Mouse (Mus musculus): ENCODE measurements around the gene Hivep3.

DNA sequence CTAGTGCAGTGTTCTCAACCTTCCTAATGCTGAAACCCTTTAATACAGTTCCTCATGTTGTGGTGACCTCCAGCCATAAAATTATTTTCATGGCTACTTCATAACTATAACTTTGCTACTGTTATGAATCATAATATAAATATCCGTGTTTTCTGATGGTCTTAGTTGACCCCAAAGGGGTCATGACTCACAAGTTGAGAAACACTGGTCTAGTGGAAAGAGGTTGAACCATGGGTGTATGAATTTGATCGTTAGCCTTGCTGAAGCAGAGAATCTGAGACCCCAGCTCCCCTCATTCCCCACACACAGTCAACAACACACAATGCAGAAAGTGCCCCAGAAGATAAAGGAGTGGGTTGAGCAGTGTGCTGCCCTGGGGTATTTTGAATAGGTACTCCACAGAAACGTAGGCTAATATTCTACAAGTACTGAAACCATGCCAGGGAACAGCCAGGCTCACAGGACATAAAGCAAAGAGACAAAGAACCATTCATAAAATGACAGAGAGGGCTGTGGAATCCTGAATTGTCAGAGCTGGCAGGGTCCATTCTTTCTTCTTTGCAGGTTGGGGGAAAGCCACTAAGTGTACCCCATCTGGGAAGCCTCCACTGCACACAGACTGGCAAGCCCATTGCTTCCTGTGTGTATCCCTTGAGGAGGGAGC is 212.8 kb downstream of the Hivep3 start:
- TF ChIP-seq CTCF (IDR thresholded peaks at IDR 0.05; ENCODE audit: borderline replicate concordance, extremely low read depth, insufficient read depth, insufficient read length) (no peak), POLR2A (IDR thresholded peaks at IDR 0.05; ENCODE audit: borderline replicate concordance, extremely low read depth, insufficient read depth, insufficient read length, poor library complexity, severe bottlenecking) (no peak)
